Mouse (Mus musculus) adrenal gland, adult 10 weeks (tissue): Measurements from ENCODE around the gene Snorc. TPM values are rescaled to one million over a fixed set of nuclear protein-coding genes. Genes with fewer than 3 reads are reported as not detected.

Experiments used
- polyA plus RNA-seq: library from polyadenylated mRNA; stranded (reverse); fragments of 350-450 nt; fragmentation: Illumina TruSeq; extraction: RNeasy Lipid Tissue Mini Kit (QIAGEN cat#74804); gene quantifications from one replicate; pipeline ENCODE4 v1.2.3, GENCODE M21; 2014; ENCODE audit warnings: low read depth, low replicate concordance

The Snorc gene
- polyA plus RNA-seq, result not detected

DNA sequence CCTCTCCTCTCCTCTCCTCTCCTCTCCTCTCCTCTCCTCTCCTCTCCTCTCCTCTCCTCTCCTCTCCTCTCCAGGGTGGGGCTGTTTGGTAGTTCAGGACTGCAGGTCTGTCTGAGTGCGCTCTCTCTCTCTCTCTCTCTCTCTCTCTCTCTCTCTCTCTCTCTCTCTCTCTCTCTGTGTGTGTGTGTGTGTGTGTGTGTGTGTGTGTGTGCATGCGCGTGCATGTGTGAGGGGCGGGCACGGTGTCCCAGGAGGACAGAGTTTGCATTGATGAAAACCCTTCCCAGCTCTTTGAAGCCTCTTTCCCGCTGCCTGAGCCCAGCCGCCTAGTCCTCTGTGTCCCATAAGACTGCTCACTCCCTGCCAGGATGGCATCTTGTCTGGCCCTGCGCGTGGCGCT, at the start of gene Snorc:
Gene Snorc (plus strand): TSS at position 301 of the 400 bp plus-strand sequence.

DNA sequence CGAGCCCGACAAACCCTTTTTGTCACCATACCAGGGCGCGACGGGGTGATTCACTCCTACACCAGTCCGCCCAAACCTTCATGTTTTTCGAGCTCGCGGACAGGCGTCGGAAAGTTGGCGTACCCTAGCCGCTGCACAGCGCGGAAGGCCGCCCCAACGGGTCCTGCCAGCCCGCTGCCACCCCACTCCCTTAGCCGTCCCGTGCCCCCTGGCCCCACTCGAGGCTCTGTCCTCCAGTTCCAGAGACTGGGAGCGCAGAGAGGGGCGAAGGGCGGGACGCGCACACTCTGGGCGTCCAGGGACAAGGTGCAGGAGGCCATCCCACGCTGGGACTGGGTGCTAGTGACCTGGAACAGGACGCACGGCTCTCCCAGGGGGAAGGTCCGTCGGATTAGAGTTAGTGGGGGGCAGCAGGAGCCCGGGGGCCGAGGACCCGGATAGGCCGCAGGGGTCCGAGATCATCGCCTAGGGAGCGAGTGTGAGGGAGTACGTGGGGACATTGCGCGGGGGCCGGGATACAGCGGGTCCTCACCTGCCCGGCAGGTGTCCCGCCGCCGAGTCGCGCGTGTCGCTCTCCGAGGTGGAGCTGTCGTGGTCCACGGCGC, 39.6 kb downstream of the Snorc start, which contains the start of gene Neu2:
Gene Neu2 (plus strand): TSS at position 329 of the 605 bp plus-strand sequence.

Other genes starting within 250 kb of the Snorc start
- gene Efhd1, start 205.9 kb upstream of the Snorc start, polyA plus RNA-seq, result 552 TPM
- 121 TPM for gene Gigyf2, start 143.3 kb upstream of the Snorc start, polyA plus RNA-seq
- gene Kcnj13, start 75.5 kb upstream of the Snorc start, polyA plus RNA-seq, result not detected
- gene Neu2, start 39.6 kb downstream of the Snorc start, polyA plus RNA-seq, result not detected
- gene Ngef, start 103.6 kb downstream of the Snorc start, polyA plus RNA-seq, result not detected
- 3.3 TPM for gene Inpp5d, start 150.0 kb downstream of the Snorc start, polyA plus RNA-seq